Mouse (Mus musculus) c-Kit-negative CD71-positive TER-119-positive erythroid progenitor cells, embryonic 14.5 days (primary cell): Measurements from ENCODE around the gene Ctu1.
"Not testable (repeated sequence)": the region's sequence is repeated elsewhere in the genome, so short reads cannot be mapped to it uniquely, and the experiment has no call there.

Experiments used
- DNase-seq: peaks from one replicate; pipeline ENCODE4 v3.0.0-alpha.2; 2013; ENCODE audit warnings: low read depth, low spot score

Ctu1 gene

GRCm38 (mm10) chr7:43671809-43672580, at the start of gene Ctu1:
Gene Ctu1, plus strand, starts transcription at chr7:43672016.
- DNase-seq, result peak; percentile 41

GRCm38 (mm10) chr7:43622927-43623326, 48.9 kb upstream of the Ctu1 start:
- DNase-seq, result no peak

GRCm38 (mm10) chr7:43623819-43624218, 48.0 kb upstream of the Ctu1 start:
- no peak for DNase-seq

GRCm38 (mm10) chr7:43625065-43625464, 46.8 kb upstream of the Ctu1 start:
- DNase-seq, result no peak

GRCm38 (mm10) chr7:43625794-43626422, 45.9 kb upstream of the Ctu1 start:
- DNase-seq, result no peak

GRCm38 (mm10) chr7:43633940-43634339, 37.9 kb upstream of the Ctu1 start:
- no peak for DNase-seq

- DNase-seq, result no peak
Observed at GRCm38 (mm10) chr7:43634500-43634899, 37.3 kb upstream of the Ctu1 start, which contains the start of gene Ceacam18. Gene Ceacam18, plus strand, starts transcription at chr7:43634707.

- DNase-seq, result no peak
Observed at GRCm38 (mm10) chr7:43636194-43636593, 35.6 kb upstream of the Ctu1 start.

GRCm38 (mm10) chr7:43637118-43637517, 34.7 kb upstream of the Ctu1 start:
- DNase-seq, result no peak

GRCm38 (mm10) chr7:43642587-43642986, 29.2 kb upstream of the Ctu1 start:
- no peak for DNase-seq

GRCm38 (mm10) chr7:43643046-43643652, 28.7 kb upstream of the Ctu1 start:
- DNase-seq, result no peak

GRCm38 (mm10) chr7:43652683-43653082, 19.1 kb upstream of the Ctu1 start:
- DNase-seq, result no peak

- DNase-seq, result no peak
Observed at GRCm38 (mm10) chr7:43654519-43654918, 17.3 kb upstream of the Ctu1 start.

- DNase-seq, result no peak
Observed at GRCm38 (mm10) chr7:43656232-43656631, 15.6 kb upstream of the Ctu1 start.

GRCm38 (mm10) chr7:43660002-43660401, 11.8 kb upstream of the Ctu1 start, which contains the start of gene Siglece:
Gene Siglece, minus strand, starts transcription at chr7:43660161.
- no peak for DNase-seq

- DNase-seq, result no peak
Observed at GRCm38 (mm10) chr7:43662804-43663203, 9.0 kb upstream of the Ctu1 start.

GRCm38 (mm10) chr7:43667221-43667620, 4.6 kb upstream of the Ctu1 start:
- DNase-seq, result not testable (repeated sequence)

- no peak for DNase-seq
Observed at GRCm38 (mm10) chr7:43668582-43668981, 3.2 kb upstream of the Ctu1 start.

GRCm38 (mm10) chr7:43671064-43671808, 580 bp upstream of the Ctu1 start:
- no peak for DNase-seq

GRCm38 (mm10) chr7:43672581-43673260, 905 bp downstream of the Ctu1 start:
- DNase-seq, result no peak

- no peak for DNase-seq
Observed at GRCm38 (mm10) chr7:43675091-43675490, 3.3 kb downstream of the Ctu1 start.
